Mouse (Mus musculus): Measurements from ENCODE around the gene Sohlh1. TPM values are rescaled to one million over a fixed set of nuclear protein-coding genes. Genes with fewer than 3 reads are reported as not detected.

Sohlh1 gene
- polyA plus RNA-seq, 1 experiment from 2014 or later: not detected

GRCm38 (mm10) chr2:25798065-25798464 lies 49.0 kb downstream of the Sohlh1 start:
- Histone ChIP-seq H3K27me3 (ENCODE audit: control insufficient read depth, insufficient read depth, low read length) (no peaks in the 10 kb centered on the region), H3K9ac (replicated peaks; ENCODE audit: low read length) (no peak overlapping the region), H3K9me3 (replicated peaks; ENCODE audit: control insufficient read depth, low read length) (no peaks in the 10 kb centered on the region), H3K4me3 (ENCODE audit: low read depth, low read length) (no peak overlapping the region), H3K4me2 (ENCODE audit: low read depth, low read length) (no peak overlapping the region), H3K27ac (replicated peaks; ENCODE audit: low read depth, low read length) (no peak overlapping the region), H3K36me3 (replicated peaks; ENCODE audit: control insufficient read depth, insufficient read depth, low read depth, low read length) (no peaks in the 10 kb centered on the region), H3K4me1 (ENCODE audit: control insufficient read depth, insufficient read depth, low read length) (no peaks in the 10 kb centered on the region)
- 60% methylated on average over 5 of the region's 5 CpGs for WGBS
- no peak for ATAC-seq (replicated peaks; ENCODE audit: insufficient number of reproducible peaks, low FRiP score, low TSS enrichment, low read depth)
- no peak for DNase-seq (ENCODE audit: low spot score)

GRCm38 (mm10) chr2:25797635-25798034 lies 49.4 kb downstream of the Sohlh1 start:
- DNase-seq (ENCODE audit: low spot score) (no peak), ATAC-seq (replicated peaks; ENCODE audit: insufficient number of reproducible peaks, low FRiP score, low TSS enrichment, low read depth) (no peak)
- WGBS: 59% methylated on average over 2 of the region's 2 CpGs
- Histone ChIP-seq H3K9ac (replicated peaks; ENCODE audit: low read length) (no peak overlapping the region), H3K27me3 (ENCODE audit: control insufficient read depth, insufficient read depth, low read length) (no peaks in the 10 kb centered on the region), H3K27ac (replicated peaks; ENCODE audit: low read depth, low read length) (no peak overlapping the region), H3K9me3 (replicated peaks; ENCODE audit: control insufficient read depth, low read length) (no peaks in the 10 kb centered on the region), H3K36me3 (replicated peaks; ENCODE audit: control insufficient read depth, insufficient read depth, low read depth, low read length) (no peaks in the 10 kb centered on the region), H3K4me2 (ENCODE audit: low read depth, low read length) (no peak overlapping the region), H3K4me3 (ENCODE audit: low read depth, low read length) (no peak overlapping the region), H3K4me1 (ENCODE audit: control insufficient read depth, insufficient read depth, low read length) (no peaks in the 10 kb centered on the region)

Other genes starting within 250 kb of the Sohlh1 start
- gene Rabl6, start 238.7 kb downstream of the Sohlh1 start, polyA plus RNA-seq (2014; fragmentation: Nextera tagmentation; extraction: Ambion mirVana): 44.3 and 46.0 TPM in 2 replicates
- gene Ccdc183, start 229.6 kb downstream of the Sohlh1 start, polyA plus RNA-seq (2014; fragmentation: Nextera tagmentation; extraction: Ambion mirVana): 0.15 and 0.18 TPM in 2 replicates
- 17.5 and 18.7 TPM in 2 replicates for gene Tmem141, start 225.2 kb downstream of the Sohlh1 start, polyA plus RNA-seq (2014; fragmentation: Nextera tagmentation; extraction: Ambion mirVana)
- 0.52 and 0.81 TPM in 2 replicates for gene Fcna, start 219.2 kb downstream of the Sohlh1 start, polyA plus RNA-seq (2014; fragmentation: Nextera tagmentation; extraction: Ambion mirVana)
- not detected in 2 replicates for gene Lcn8, start 194.1 kb downstream of the Sohlh1 start, polyA plus RNA-seq (2014; fragmentation: Nextera tagmentation; extraction: Ambion mirVana)
- gene Lcn5, start 189.3 kb downstream of the Sohlh1 start, polyA plus RNA-seq (2014; fragmentation: Nextera tagmentation; extraction: Ambion mirVana): not detected in 2 replicates
- not detected in 2 replicates for gene Lcn6, start 170.5 kb downstream of the Sohlh1 start, polyA plus RNA-seq (2014; fragmentation: Nextera tagmentation; extraction: Ambion mirVana)
- gene Lcn10, start 164.5 kb downstream of the Sohlh1 start, polyA plus RNA-seq (2014; fragmentation: Nextera tagmentation; extraction: Ambion mirVana): not detected in 2 replicates
- gene Obp2a, start 147.2 kb downstream of the Sohlh1 start, polyA plus RNA-seq (2014; fragmentation: Nextera tagmentation; extraction: Ambion mirVana): not detected in 2 replicates
- 66.2 and 72.5 TPM in 2 replicates for gene Bmyc, start 140.5 kb downstream of the Sohlh1 start, polyA plus RNA-seq (2014; fragmentation: Nextera tagmentation; extraction: Ambion mirVana)
- gene Obp2b, start 110.2 kb downstream of the Sohlh1 start, polyA plus RNA-seq (2014; fragmentation: Nextera tagmentation; extraction: Ambion mirVana): not detected in 2 replicates
- gene Lcn3, start 81.7 kb downstream of the Sohlh1 start, polyA plus RNA-seq (2014; fragmentation: Nextera tagmentation; extraction: Ambion mirVana): not detected in 2 replicates
- not detected in 2 replicates for gene Lcn11, start 70.2 kb downstream of the Sohlh1 start, polyA plus RNA-seq (2014; fragmentation: Nextera tagmentation; extraction: Ambion mirVana)
- not detected in 2 replicates for gene Gm13539, start 65.0 kb downstream of the Sohlh1 start, polyA plus RNA-seq (2014; fragmentation: Nextera tagmentation; extraction: Ambion mirVana)
- not detected in 2 replicates for gene Glt6d1, start 31.4 kb downstream of the Sohlh1 start, polyA plus RNA-seq (2014; fragmentation: Nextera tagmentation; extraction: Ambion mirVana)
- gene Lcn9, start 24.1 kb downstream of the Sohlh1 start, polyA plus RNA-seq (2014; fragmentation: Nextera tagmentation; extraction: Ambion mirVana): not detected in 2 replicates
- 0.10 and 0.28 TPM in 2 replicates for gene Kcnt1, start 16.5 kb upstream of the Sohlh1 start, polyA plus RNA-seq (2014; fragmentation: Nextera tagmentation; extraction: Ambion mirVana)
- gene Camsap1, start 136.0 kb upstream of the Sohlh1 start, polyA plus RNA-seq (2014; fragmentation: Nextera tagmentation; extraction: Ambion mirVana): 20.5 and 25.1 TPM in 2 replicates
- 113 and 120 TPM in 2 replicates for gene Ubac1, start 174.5 kb upstream of the Sohlh1 start, polyA plus RNA-seq (2014; fragmentation: Nextera tagmentation; extraction: Ambion mirVana)